Mouse (Mus musculus) bone marrow, adult 2 months (tissue): ENCODE data around the gene Olfr782. TPM values are rescaled to one million over a fixed set of nuclear protein-coding genes. Genes with fewer than 3 reads are reported as not detected.

ENCODE experiments used
- H3K27ac ChIP-seq: fragments of 200-500 bp; 2 replicates; pipeline ENCODE4 v1.5.1; 2012; ENCODE audit warnings: low read depth, mild to moderate bottlenecking, control low read depth, inconsistent platforms, low read length; ENCODE audit not compliant: control insufficient read depth, poor library complexity, insufficient read depth
- H3K4me1 ChIP-seq: fragments of 200-500 bp; 2 replicates; pipeline ENCODE4 v1.6.1; 2011; ENCODE audit warnings: low read length; ENCODE audit not compliant: control insufficient read depth, insufficient read depth
- H3K4me3 ChIP-seq: fragments of 200-500 bp; replicated peaks from 2 replicates; pipeline ENCODE3; 2011; ENCODE audit warnings: mild to moderate bottlenecking, low read depth, low read length, control low read depth; ENCODE audit not compliant: control insufficient read depth
- CTCF ChIP-seq: fragments of 200-500 bp; IDR thresholded peaks from 2 replicates; pipeline ENCODE4 v1.5.1; 2011; ENCODE audit warnings: low read length, control low read depth; ENCODE audit not compliant: control insufficient read depth, insufficient read depth
- POLR2A ChIP-seq: fragments of 200-500 bp; IDR thresholded peaks from 2 replicates; pipeline ENCODE4 v1.6.1; 2011; ENCODE audit warnings: low read depth, mild to moderate bottlenecking, control low read depth, low read length, borderline replicate concordance; ENCODE audit not compliant: control insufficient read depth
- WGBS: fragments of 180-500 bp; shearing (Covaris S2); methylation state at CpG from one replicate; pipeline ENCODE4 v1.1.7; 2018; 5-methylcytosine and 5-hydroxymethylcytosine counted together
- polyA plus RNA-seq: library from polyadenylated mRNA; stranded (reverse); fragments of >200 nt; gene quantifications from 2 replicates; pipeline ENCODE4 v1.2.4, GENCODE M21; 2011; ENCODE audit warnings: low replicate concordance; ENCODE audit not compliant: missing spikeins, insufficient read depth, insufficient read length

Gene Olfr782
- polyA plus RNA-seq, 1 experiment = not detected

DNA sequence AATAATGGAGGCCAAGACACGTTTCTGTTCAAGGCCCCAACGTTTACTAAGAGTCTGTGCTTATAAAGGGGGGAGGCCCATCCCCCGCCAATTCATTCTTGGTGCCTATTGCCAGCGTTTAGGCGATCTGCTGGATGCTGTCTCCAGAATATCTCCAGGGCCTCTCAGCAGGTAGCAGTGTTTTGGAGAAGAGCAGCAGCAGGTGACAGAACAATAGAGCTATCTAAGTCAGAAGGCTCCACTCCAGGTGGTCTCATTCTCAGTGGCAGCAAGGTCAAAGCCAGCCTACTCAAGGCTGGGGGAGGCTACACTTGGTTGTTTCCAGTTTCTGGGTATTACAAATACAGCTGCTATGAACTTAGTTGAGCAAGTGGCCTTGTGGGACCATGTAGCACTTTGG is 52.2 kb downstream of the Olfr782 start:
- Histone ChIP-seq H3K4me1 (no peaks in the 10 kb centered on the region), H3K27ac (no peak overlapping the region), H3K4me3 (no peak overlapping the region)
- TF ChIP-seq POLR2A = no peak
- TF ChIP-seq CTCF = no peak
- 47% methylated on average over 5 of the region's 5 CpGs for WGBS

Other genes starting within 250 kb of the Olfr782 start
- gene Olfr768, start 249.5 kb upstream of the Olfr782 start, polyA plus RNA-seq = not detected in 2 replicates
- gene Olfr769, start 231.0 kb upstream of the Olfr782 start, polyA plus RNA-seq = not detected in 2 replicates
- gene Olfr770, start 209.9 kb upstream of the Olfr782 start, polyA plus RNA-seq = not detected in 2 replicates
- not detected in 2 replicates for gene Olfr771, start 184.1 kb upstream of the Olfr782 start, polyA plus RNA-seq
- 0.43 TPM in 1 of 2 replicates, not detected in the other for gene Olfr772, start 170.9 kb upstream of the Olfr782 start, polyA plus RNA-seq
- gene Olfr773, start 161.4 kb upstream of the Olfr782 start, polyA plus RNA-seq = not detected in 2 replicates
- gene Olfr774, start 112.6 kb upstream of the Olfr782 start, polyA plus RNA-seq = not detected in 2 replicates
- not detected in 2 replicates for gene Olfr775, start 100.4 kb upstream of the Olfr782 start, polyA plus RNA-seq
- not detected in 2 replicates for gene Olfr776, start 89.7 kb upstream of the Olfr782 start, polyA plus RNA-seq
- gene Olfr777, start 77.4 kb upstream of the Olfr782 start, polyA plus RNA-seq = not detected in 2 replicates
- not detected in 2 replicates for gene Olfr780, start 30.7 kb upstream of the Olfr782 start, polyA plus RNA-seq
- gene Olfr781, start 20.0 kb upstream of the Olfr782 start, polyA plus RNA-seq = not detected in 2 replicates
- gene Olfr784, start 35.2 kb downstream of the Olfr782 start, polyA plus RNA-seq = not detected in 2 replicates
- gene Olfr785, start 56.6 kb downstream of the Olfr782 start, polyA plus RNA-seq = not detected in 2 replicates
- gene Olfr786, start 78.5 kb downstream of the Olfr782 start, polyA plus RNA-seq = not detected in 2 replicates
- 0.70 TPM in 1 of 2 replicates, not detected in the other for gene Olfr787, start 113.0 kb downstream of the Olfr782 start, polyA plus RNA-seq
- gene Olfr788, start 122.1 kb downstream of the Olfr782 start, polyA plus RNA-seq = not detected in 2 replicates
- gene Olfr789, start 135.9 kb downstream of the Olfr782 start, polyA plus RNA-seq = not detected in 2 replicates
- not detected in 2 replicates for gene Olfr790, start 149.6 kb downstream of the Olfr782 start, polyA plus RNA-seq
- not detected in 2 replicates for gene Olfr791, start 172.9 kb downstream of the Olfr782 start, polyA plus RNA-seq
- gene Olfr792, start 190.3 kb downstream of the Olfr782 start, polyA plus RNA-seq = not detected in 2 replicates
- not detected in 2 replicates for gene Olfr794, start 218.8 kb downstream of the Olfr782 start, polyA plus RNA-seq